Mouse (Mus musculus) hindbrain, postnatal 0 days (tissue): Measurements from ENCODE around the gene Gltpd2. TPM values are rescaled to one million over a fixed set of nuclear protein-coding genes. Genes with fewer than 3 reads are reported as not detected.

Experiments used
- ATAC-seq: fragments of 200-750 bp; cut with Nextera tagmentation; 2 replicates; pipeline ENCODE4 v1.8.0; 2017; ENCODE audit warnings: mild to moderate bottlenecking, moderate TSS enrichment, moderate library complexity
- DNase-seq: peaks from one replicate; pipeline ENCODE4 v3.0.0-alpha.2; 2015; ENCODE audit warnings: low spot score
- H3K27ac ChIP-seq: fragments of 300-500 bp; sonication (generic); 2 replicates; pipeline ENCODE4 v1.5.1; 2014; ENCODE audit warnings: mild to moderate bottlenecking
- H3K27me3 ChIP-seq: fragments of 300-500 bp; sonication (generic); 2 replicates; pipeline ENCODE4 v1.6.1; 2014; ENCODE audit warnings: low read length, mixed read lengths; ENCODE audit not compliant: insufficient read depth
- H3K36me3 ChIP-seq: fragments of 300-500 bp; sonication (generic); 2 replicates; pipeline ENCODE4 v1.6.1; 2014; ENCODE audit warnings: low read length, mixed read lengths; ENCODE audit not compliant: insufficient read depth
- H3K4me1 ChIP-seq: fragments of 300-500 bp; sonication (generic); 2 replicates; pipeline ENCODE4 v1.6.1; 2014; ENCODE audit warnings: antibody characterized with exemption, low read length, mixed read lengths; ENCODE audit not compliant: insufficient read depth
- H3K4me2 ChIP-seq: fragments of 300-500 bp; sonication (generic); 2 replicates; pipeline ENCODE4 v1.6.1; 2014; ENCODE audit warnings: low read depth, mild to moderate bottlenecking, low read length, moderate library complexity, mixed read lengths
- H3K4me3 ChIP-seq: fragments of 300-500 bp; sonication (generic); 2 replicates; pipeline ENCODE4 v1.5.1; 2014; ENCODE audit warnings: low read length
- H3K9ac ChIP-seq: fragments of 300-500 bp; sonication (generic); replicated peaks from 2 replicates; pipeline ENCODE4 v1.6.1; 2014; ENCODE audit warnings: mild to moderate bottlenecking, low read length, moderate library complexity, mixed read lengths
- H3K9me3 ChIP-seq: fragments of 300-500 bp; sonication (generic); 2 replicates; pipeline ENCODE4 v1.6.1; 2016; ENCODE audit warnings: low read length, mixed read lengths
- CTCF ChIP-seq: IDR thresholded peaks from 2 replicates; pipeline ENCODE4 v1.5.1; 2016; ENCODE audit warnings: antibody characterized with exemption, control low read depth, low read depth
- WGBS: fragments of 180-500 bp; shearing (Covaris S2); extraction: QIAGEN DNeasy Blood & Tissue Kit; methylation state at CpG from one replicate; pipeline ENCODE4 v1.1.7; 2014; 5-methylcytosine and 5-hydroxymethylcytosine counted together
- polyA plus RNA-seq: library from polyadenylated mRNA; unstranded; fragments of >200 nt; fragmentation: Nextera tagmentation; extraction: Ambion mirVana; gene quantifications from 2 replicates; pipeline ENCODE4 v1.2.1, GENCODE M21; 2015
- total RNA-seq: library from RNA; depleted of rRNA; stranded (reverse); fragments of >200 nt; gene quantifications from 2 replicates; pipeline ENCODE4 v1.2.3, GENCODE M21; 2014; rRNA removed

The Gltpd2 gene
- total and polyA plus RNA-seq, 2 experiments from 2014 or later = 0.31 TPM; not detected in 1

DNA sequence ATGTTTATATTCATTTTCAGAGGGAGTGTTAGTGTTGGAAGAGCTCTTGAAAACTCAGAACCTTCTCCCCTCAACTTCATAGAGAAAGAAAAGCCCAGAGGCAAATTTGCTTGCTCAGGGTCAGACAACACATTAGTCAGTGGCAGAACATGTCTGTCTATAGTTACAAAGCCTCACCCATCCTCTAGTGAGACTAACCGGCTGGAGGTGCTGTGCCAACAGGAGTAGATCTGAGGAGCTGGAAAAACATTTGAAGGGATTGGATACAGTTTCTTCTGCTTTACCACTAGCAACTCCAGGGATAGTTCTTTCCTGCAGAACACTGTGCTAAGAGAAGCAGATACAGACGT is 42.9 kb downstream of the Gltpd2 start:
- Histone ChIP-seq H3K9me3 (no peaks in the 10 kb centered on the region), H3K4me1 (peaks cover 13% of the 10 kb centered on the region), H3K27ac (peak overlapping the region; percentile 86), H3K4me3 (peak overlapping the region; percentile 91), H3K9ac (peak overlapping the region; percentile 96; the same call in 1 of the 2 replicates), H3K27me3 (no peaks in the 10 kb centered on the region), H3K4me2 (peak overlapping the region; percentile 92), H3K36me3 (no peaks in the 10 kb centered on the region; the same call in 1 of the 2 replicates)
- 0% methylated on average over 2 of the region's 2 CpGs for WGBS
- ATAC-seq (no peak), DNase-seq (no peak)
- TF ChIP-seq CTCF = peak; percentile 29

DNA sequence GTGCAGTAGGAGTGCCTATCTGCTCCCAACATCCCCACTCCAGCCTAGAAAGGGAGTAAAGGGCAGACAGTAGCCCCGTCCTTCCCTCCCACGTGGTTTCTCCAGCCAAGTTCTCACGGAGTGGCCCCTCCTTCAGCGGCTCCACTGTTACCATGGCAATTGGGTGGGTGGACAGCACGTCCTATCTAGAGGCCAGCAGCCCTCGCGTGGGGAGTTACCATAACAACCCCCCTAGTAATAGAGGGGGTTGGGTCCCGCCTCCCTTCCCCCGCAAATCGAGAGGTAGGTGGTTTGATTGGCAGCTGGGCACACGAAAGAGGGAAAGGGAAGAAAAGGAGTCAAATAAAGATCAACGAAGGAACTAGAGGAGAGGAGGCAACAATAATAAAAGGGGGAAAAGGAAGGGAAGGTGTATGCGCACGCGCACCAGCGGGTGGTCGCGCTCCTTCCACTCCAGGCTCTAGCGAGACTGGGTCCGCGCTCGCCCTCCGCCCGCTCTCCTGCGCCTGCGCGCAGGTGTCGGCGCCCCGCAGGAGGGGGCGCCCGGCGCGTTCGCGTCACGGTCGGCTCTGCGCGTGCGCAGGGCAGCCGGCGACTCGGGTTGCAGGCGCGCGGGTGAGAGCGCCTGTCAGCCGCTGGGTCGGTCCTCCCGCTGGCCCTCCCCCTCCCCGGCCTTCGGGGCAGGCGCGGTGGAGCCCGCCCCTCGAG is 43.4 kb downstream of the Gltpd2 start, which contains the start of gene Mink1:
TSS of gene Mink1 (plus strand) at position 595 of the 708 bp plus-strand sequence.
- Histone ChIP-seq H3K27me3 (no peaks in the 10 kb centered on the region), H3K4me3 (peak within 1 kb of the TSS; percentile 91), H3K4me1 (peaks cover 13% of the 10 kb centered on the region), H3K4me2 (peak within 1 kb of the TSS; percentile 92), H3K9ac (peak within 1 kb of the TSS; percentile 96), H3K9me3 (no peaks in the 10 kb centered on the region), H3K36me3 (no peaks in the 10 kb centered on the region), H3K27ac (peak within 1 kb of the TSS; percentile 86)
- peak; percentile 97 for ATAC-seq
- TF ChIP-seq CTCF = no peak
- WGBS = 2% methylated on average over 53 of the region's 57 CpGs
- DNase-seq = peak; percentile 96

DNA sequence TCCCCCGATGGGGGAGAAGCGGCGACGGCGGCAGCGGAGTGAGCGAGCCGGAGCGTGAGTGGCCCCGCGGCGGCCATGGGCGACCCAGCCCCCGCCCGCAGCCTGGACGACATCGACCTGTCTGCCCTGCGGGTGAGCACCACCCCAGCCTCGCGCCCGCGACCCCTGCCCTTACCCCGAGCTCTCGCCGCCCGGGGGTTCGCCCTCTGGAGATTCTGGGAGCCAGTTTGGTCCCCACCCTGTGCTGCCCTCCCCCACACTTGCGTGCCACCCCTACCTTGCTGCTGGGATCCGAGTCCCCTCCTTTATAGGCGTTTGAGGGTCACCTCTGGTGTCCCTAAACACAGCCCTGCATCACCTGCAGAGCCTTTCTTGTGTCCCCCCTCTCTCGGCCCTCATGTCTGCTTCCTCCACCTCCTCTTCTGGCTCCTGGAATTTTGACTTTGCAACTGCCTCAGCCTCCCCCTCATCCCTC is 44.0 kb downstream of the Gltpd2 start:
- Histone ChIP-seq H3K9me3 (no peaks in the 10 kb centered on the region), H3K36me3 (no peaks in the 10 kb centered on the region; the same call in 1 of the 2 replicates), H3K4me3 (peak overlapping the region; percentile 91), H3K27ac (peak overlapping the region; percentile 86), H3K4me2 (peak overlapping the region; percentile 92), H3K9ac (peak overlapping the region; percentile 96), H3K27me3 (no peaks in the 10 kb centered on the region), H3K4me1 (peaks cover 13% of the 10 kb centered on the region)
- 2% methylated on average over 14 of the region's 31 CpGs for WGBS
- ATAC-seq (peak; percentile 10; the same call in 1 of the 2 replicates), DNase-seq (no peak)
- TF ChIP-seq CTCF = no peak

DNA sequence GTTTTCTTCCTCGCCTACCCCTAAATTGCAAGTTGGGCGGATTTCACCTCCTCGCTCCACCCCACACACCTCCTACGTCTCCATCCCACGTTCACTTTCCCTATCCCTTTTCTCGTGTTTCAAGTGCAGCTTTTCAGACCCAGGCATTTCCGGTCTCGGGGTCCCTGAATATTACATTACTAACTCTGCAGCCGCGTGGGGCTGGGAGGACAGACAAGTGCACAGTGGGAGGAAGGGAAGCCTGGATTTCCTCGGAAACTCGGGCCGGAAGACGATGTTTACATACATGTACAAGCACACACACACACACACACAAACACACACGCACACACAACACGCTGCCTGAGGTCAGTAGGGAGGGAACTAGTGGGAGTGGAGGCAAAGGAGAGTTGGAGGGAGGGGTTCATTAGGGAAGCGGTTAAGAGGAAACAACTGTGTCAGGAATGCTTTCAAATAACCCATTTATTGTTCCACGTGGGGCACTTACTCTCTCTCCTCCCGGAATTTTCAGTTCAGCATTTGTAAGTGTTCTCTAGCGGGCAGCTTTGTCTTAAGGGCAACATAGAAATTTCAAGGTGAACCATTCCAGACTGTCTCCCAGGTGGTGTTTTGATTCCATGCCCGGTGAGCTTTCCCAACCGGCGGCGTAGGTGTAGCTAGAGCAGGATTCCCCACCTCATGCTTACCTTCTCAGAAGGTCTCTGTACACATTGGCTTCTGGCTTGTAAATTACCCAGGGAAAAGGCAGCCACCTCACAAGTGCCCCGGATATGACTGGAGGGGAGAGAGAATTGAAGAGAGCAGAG is 44.7 kb downstream of the Gltpd2 start:
- Histone ChIP-seq H3K9me3 (no peaks in the 10 kb centered on the region), H3K9ac (peak overlapping the region; percentile 96), H3K4me3 (peak overlapping the region; percentile 91), H3K27ac (peak overlapping the region; percentile 86), H3K4me2 (peak overlapping the region; percentile 92), H3K36me3 (no peaks in the 10 kb centered on the region; the same call in 1 of the 2 replicates), H3K4me1 (peaks cover 13% of the 10 kb centered on the region), H3K27me3 (no peaks in the 10 kb centered on the region)
- no peak for TF ChIP-seq CTCF
- peak; percentile 56 for DNase-seq
- 3% methylated on average over 25 of the region's 25 CpGs for WGBS
- ATAC-seq = no peak

DNA sequence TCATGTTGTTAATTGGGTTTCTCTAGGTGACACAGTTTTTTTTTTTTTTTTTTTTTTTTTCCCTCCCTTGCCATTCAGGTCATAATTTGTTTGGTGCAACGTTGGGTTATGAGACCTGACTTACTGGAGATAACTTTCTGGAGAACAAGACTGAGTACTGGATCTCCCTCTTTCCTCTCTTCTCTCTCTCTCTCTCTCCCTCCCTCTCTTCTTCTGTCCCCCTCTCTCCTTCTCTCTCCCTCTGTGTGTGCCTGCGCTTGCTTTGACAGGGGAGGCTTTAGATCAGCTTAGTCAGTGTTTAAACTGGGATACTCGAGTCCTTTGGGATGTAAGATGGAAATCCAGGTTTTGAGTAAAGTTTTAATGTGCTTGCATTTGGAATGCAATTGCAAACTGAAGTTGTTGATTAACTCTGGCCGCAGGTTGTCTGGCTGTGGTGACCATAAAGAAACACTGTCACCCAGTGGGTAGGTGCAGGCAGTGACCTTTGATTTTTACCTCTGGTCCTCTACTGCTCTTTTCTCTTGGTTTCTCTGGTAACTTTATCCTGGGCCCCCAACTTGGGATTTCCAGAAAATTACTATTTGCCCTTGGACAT is 45.4 kb downstream of the Gltpd2 start:
- TF ChIP-seq CTCF = no peak
- no peak for ATAC-seq
- Histone ChIP-seq H3K27me3 (no peaks in the 10 kb centered on the region), H3K4me1 (peaks cover 13% of the 10 kb centered on the region), H3K36me3 (no peaks in the 10 kb centered on the region; the same call in 1 of the 2 replicates), H3K4me3 (peak overlapping the region; percentile 91), H3K9ac (peak overlapping the region; percentile 96; the same call in 1 of the 2 replicates), H3K9me3 (no peaks in the 10 kb centered on the region), H3K27ac (no peak overlapping the region), H3K4me2 (peak overlapping the region; percentile 92)
- 35% methylated on average over 4 of the region's 4 CpGs for WGBS
- no peak for DNase-seq

DNA sequence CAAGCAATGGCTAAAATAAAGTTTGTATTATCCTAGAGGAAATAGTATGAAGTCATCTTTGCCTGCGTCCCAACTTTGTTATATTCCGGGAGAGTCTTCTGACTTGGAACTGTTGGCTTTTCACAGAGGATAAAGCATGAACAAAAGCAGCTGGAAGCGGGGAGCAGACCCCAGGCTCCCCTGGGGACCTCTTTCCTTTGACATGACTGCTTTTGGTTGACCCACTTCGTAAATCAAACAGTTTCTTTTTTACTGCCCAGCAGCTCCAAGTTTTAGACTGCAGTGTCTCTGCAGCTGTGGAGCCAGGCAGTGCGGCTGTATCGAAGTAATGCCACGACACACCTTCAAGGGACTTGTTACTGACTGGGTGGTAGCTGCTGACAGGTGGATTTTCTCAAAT is 47.6 kb downstream of the Gltpd2 start:
- no peak overlapping the region for H3K9ac ChIP-seq
- 56% methylated on average over 7 of the region's 7 CpGs for WGBS
- DNase-seq (no peak), ATAC-seq (no peak)
- no peaks in the 10 kb centered on the region for H3K27me3 ChIP-seq
- no peak overlapping the region for H3K4me2 ChIP-seq
- H3K36me3 ChIP-seq = no peaks in the 10 kb centered on the region; the same call in 1 of the 2 replicates
- no peaks in the 10 kb centered on the region for H3K9me3 ChIP-seq
- no peak overlapping the region for H3K4me3 ChIP-seq
- no peak overlapping the region for H3K27ac ChIP-seq
- H3K4me1 ChIP-seq = peaks cover 13% of the 10 kb centered on the region
- no peak for TF ChIP-seq CTCF

Other genes starting within 250 kb of the Gltpd2 start
- not detected in 2 replicates for gene Alox12e, start 196.6 kb upstream of the Gltpd2 start, total RNA-seq
- gene Alox12e, start 196.6 kb upstream of the Gltpd2 start, polyA plus RNA-seq = 0.08 and 0.09 TPM in 2 replicates
- not detected in 2 replicates for gene Alox15, start 167.2 kb upstream of the Gltpd2 start, total RNA-seq
- 0.09 TPM in 1 of 2 replicates, not detected in the other for gene Alox15, start 167.2 kb upstream of the Gltpd2 start, polyA plus RNA-seq
- 33.7 and 57.5 TPM in 2 replicates for gene Pelp1, start 109.2 kb upstream of the Gltpd2 start, total RNA-seq
- gene Pelp1, start 109.2 kb upstream of the Gltpd2 start, polyA plus RNA-seq = 23.6 and 25.5 TPM in 2 replicates
- gene Arrb2, start 86.6 kb upstream of the Gltpd2 start, total RNA-seq = 83.3 and 106 TPM in 2 replicates
- gene Arrb2, start 86.6 kb upstream of the Gltpd2 start, polyA plus RNA-seq = 51.9 and 56.3 TPM in 2 replicates
- 22.9 and 23.7 TPM in 2 replicates for gene Med11, start 67.3 kb upstream of the Gltpd2 start, total RNA-seq
- gene Med11, start 67.3 kb upstream of the Gltpd2 start, polyA plus RNA-seq = 29.3 and 30.5 TPM in 2 replicates
- gene Zmynd15, start 59.8 kb upstream of the Gltpd2 start, total RNA-seq = 0.11 and 1.2 TPM in 2 replicates
- 0.39 and 0.96 TPM in 2 replicates for gene Zmynd15, start 59.8 kb upstream of the Gltpd2 start, polyA plus RNA-seq
- 2.8 and 3.3 TPM in 2 replicates for gene Cxcl16, start 59.2 kb upstream of the Gltpd2 start, total RNA-seq
- 3.4 and 4.1 TPM in 2 replicates for gene Cxcl16, start 59.2 kb upstream of the Gltpd2 start, polyA plus RNA-seq
- gene Tm4sf5, start 14.0 kb upstream of the Gltpd2 start, total RNA-seq = 4.9 and 17.1 TPM in 2 replicates
- gene Tm4sf5, start 14.0 kb upstream of the Gltpd2 start, polyA plus RNA-seq = 6.9 and 8.6 TPM in 2 replicates
- not detected in 2 replicates for gene Vmo1, start 4.6 kb upstream of the Gltpd2 start, total RNA-seq
- not detected in 2 replicates for gene Vmo1, start 4.6 kb upstream of the Gltpd2 start, polyA plus RNA-seq
- 409 and 504 TPM in 2 replicates for gene Psmb6, start 6.2 kb downstream of the Gltpd2 start, total RNA-seq
- gene Psmb6, start 6.2 kb downstream of the Gltpd2 start, polyA plus RNA-seq = 829 and 887 TPM in 2 replicates
- gene Gm40193, start 13.7 kb downstream of the Gltpd2 start, total RNA-seq = not detected in 2 replicates
- gene Gm40193, start 13.7 kb downstream of the Gltpd2 start, polyA plus RNA-seq = not detected in 2 replicates
- 46.0 and 64.3 TPM in 2 replicates for gene Pld2, start 20.9 kb downstream of the Gltpd2 start, total RNA-seq
- gene Pld2, start 20.9 kb downstream of the Gltpd2 start, polyA plus RNA-seq = 17.7 and 19.1 TPM in 2 replicates
- gene Mink1, start 43.7 kb downstream of the Gltpd2 start, total RNA-seq = 56.6 and 73.3 TPM in 2 replicates
- gene Mink1, start 43.7 kb downstream of the Gltpd2 start, polyA plus RNA-seq = 13.6 and 15.2 TPM in 2 replicates
- not detected in 2 replicates for gene 4930544D05Rik, start 96.7 kb downstream of the Gltpd2 start, total RNA-seq
- not detected in 2 replicates for gene 4930544D05Rik, start 96.7 kb downstream of the Gltpd2 start, polyA plus RNA-seq
- 4.5 TPM in 1 of 2 replicates, not detected in the other for gene Chrne, start 100.0 kb downstream of the Gltpd2 start, total RNA-seq
- gene Chrne, start 100.0 kb downstream of the Gltpd2 start, polyA plus RNA-seq = 0.42 and 0.59 TPM in 2 replicates
- not detected in 2 replicates for gene Gp1ba, start 119.9 kb downstream of the Gltpd2 start, total RNA-seq
- gene Gp1ba, start 119.9 kb downstream of the Gltpd2 start, polyA plus RNA-seq = 0.24 and 0.42 TPM in 2 replicates
- gene Rnf167, start 128.0 kb downstream of the Gltpd2 start, total RNA-seq = 70.2 and 87.3 TPM in 2 replicates
- gene Rnf167, start 128.0 kb downstream of the Gltpd2 start, polyA plus RNA-seq = 100 and 105 TPM in 2 replicates
- 154 and 160 TPM in 2 replicates for gene Slc25a11, start 128.3 kb downstream of the Gltpd2 start, total RNA-seq
- 168 and 171 TPM in 2 replicates for gene Slc25a11, start 128.3 kb downstream of the Gltpd2 start, polyA plus RNA-seq
- gene Pfn1, start 135.4 kb downstream of the Gltpd2 start, total RNA-seq = 460 and 560 TPM in 2 replicates
- 606 and 634 TPM in 2 replicates for gene Pfn1, start 135.4 kb downstream of the Gltpd2 start, polyA plus RNA-seq
- 12.4 and 17.7 TPM in 2 replicates for gene Eno3, start 138.0 kb downstream of the Gltpd2 start, total RNA-seq
- gene Eno3, start 138.0 kb downstream of the Gltpd2 start, polyA plus RNA-seq = 5.9 and 8.3 TPM in 2 replicates
- 31.9 and 43.1 TPM in 2 replicates for gene Spag7, start 150.2 kb downstream of the Gltpd2 start, total RNA-seq
- 138 and 142 TPM in 2 replicates for gene Spag7, start 150.2 kb downstream of the Gltpd2 start, polyA plus RNA-seq
- 23.2 and 26.7 TPM in 2 replicates for gene Camta2, start 168.9 kb downstream of the Gltpd2 start, total RNA-seq
- 24.5 and 24.6 TPM in 2 replicates for gene Camta2, start 168.9 kb downstream of the Gltpd2 start, polyA plus RNA-seq
- 0.72 and 0.94 TPM in 2 replicates for gene Inca1, start 181.0 kb downstream of the Gltpd2 start, total RNA-seq
- gene Inca1, start 181.0 kb downstream of the Gltpd2 start, polyA plus RNA-seq = 2.3 and 3.1 TPM in 2 replicates
- 27.3 and 31.5 TPM in 2 replicates for gene Kif1c, start 181.4 kb downstream of the Gltpd2 start, total RNA-seq
- gene Kif1c, start 181.4 kb downstream of the Gltpd2 start, polyA plus RNA-seq = 1.7 and 1.9 TPM in 2 replicates
- 6.8 and 9.8 TPM in 2 replicates for gene Zfp3, start 245.0 kb downstream of the Gltpd2 start, total RNA-seq
- 10.2 and 11.2 TPM in 2 replicates for gene Zfp3, start 245.0 kb downstream of the Gltpd2 start, polyA plus RNA-seq